Mouse (Mus musculus) fat pad, adult 2 months (tissue): ENCODE measurements around the gene Sec16b.

Source experiments
- DNase-seq: peaks from one replicate; pipeline ENCODE4 v3.0.0-alpha.2; 2011; ENCODE audit warnings: low read depth, low spot score; ENCODE audit errors: extremely low read depth

Gene Sec16b

DNA sequence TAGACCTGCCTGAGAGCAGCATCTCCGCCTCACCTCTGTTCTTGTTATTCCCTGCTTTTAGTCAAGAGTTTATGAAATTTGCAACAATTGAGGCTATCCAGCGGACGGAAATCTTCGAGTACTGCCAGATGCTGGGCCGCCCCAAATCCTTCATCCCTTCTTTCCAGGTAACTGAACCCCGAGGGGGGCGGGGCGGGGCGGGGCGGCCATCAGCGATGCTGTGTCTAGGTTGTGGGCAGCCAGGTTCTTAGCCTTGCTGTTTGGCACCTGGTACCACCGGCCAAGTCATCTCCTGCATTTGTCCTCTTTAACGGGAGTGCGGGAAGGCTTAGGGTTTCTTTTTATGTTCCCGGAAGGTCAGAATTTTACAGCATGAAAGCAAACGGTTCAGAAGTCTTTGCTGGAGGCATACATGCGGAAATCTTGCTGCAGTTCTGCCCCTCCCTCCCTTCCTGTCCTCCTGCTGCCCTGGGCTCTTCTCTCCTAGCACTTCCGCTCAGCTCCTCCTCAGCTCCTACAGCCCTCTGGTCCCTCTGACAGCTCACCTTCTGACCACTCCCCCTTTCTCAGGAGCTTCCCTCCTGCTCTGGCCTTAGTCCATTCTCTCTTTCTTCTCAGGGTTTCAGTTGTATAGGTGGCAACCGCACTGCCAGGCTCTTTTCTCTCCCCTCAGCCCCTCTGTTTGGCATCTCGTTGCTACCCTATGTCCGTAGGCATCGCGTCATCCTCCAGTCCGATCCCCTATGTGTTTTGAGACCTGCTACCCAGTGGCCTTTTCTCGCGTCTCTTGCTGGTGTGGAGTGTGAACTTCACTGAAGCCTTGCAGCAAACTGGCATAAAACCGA lies 48.4 kb downstream of the Sec16b start:
- DNase-seq = no peak

DNA sequence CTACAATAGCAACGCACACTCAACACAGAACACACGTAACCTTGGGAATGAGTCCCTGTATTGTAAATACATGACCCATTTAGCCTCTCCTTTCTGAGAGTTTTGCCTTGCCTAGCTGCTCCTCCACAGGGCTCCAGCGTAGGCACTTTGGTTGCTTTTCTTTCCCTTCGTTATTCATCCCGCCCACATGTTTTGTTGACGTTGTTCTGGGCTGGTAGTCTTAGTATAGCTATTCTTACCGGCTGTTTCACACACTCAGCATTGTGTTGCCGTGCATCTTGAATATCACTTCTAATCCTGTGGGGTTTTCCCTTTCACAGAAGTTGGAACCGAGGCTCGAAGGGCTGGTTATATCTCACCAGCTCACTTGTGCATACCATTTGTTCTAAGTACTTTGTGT lies 49.2 kb downstream of the Sec16b start:
- no peak for DNase-seq

DNA sequence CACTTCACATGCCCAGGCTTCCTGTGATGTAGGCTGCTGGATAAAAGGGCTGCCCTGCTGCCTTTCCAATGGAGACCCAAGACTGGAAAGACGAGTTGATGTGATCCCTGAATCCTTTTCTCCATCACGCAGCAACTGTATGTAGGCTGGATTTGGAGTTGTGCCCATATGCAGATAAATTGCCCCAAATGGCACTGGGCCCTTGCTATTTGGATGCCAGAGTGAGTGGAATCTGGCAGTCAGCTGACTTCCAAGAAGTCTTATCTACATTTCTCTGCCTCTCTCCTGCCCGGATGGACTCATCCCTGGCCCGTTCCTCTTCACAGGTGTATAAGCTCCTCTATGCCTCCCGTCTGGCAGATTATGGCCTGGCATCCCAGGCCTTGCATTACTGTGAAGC lies 49.9 kb downstream of the Sec16b start:
- DNase-seq = no peak

DNA sequence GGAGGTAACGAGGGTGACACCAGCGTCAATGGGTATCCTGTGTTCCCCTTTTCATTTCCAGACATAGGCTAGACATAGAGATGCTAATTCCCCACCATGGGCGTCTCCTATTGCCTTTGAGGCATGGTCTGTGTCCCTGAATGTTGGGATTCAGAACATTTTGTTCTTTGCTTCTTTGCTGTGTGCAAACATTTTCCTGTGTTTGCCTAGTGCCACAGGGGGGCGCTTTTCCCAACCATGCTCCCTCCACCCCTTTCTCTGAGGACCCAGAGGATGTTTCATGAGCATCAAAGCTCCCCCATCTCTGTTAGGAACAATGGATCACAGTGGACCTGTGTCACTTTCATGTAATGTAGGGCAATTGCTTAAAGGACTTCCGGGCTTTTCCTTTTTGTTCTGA lies 51.6 kb downstream of the Sec16b start:
- DNase-seq = no peak

- no peak for DNase-seq
These were observed 53.5 kb downstream of the Sec16b start for GRCm38 (mm10) chr1:157559986-157560385.

GRCm38 (mm10) chr1:157560654-157561386 lies 54.3 kb downstream of the Sec16b start:
- DNase-seq = no peak

- DNase-seq = no peak
These were observed 61.3 kb downstream of the Sec16b start for GRCm38 (mm10) chr1:157567819-157568218.

GRCm38 (mm10) chr1:157569263-157570090 lies 62.9 kb downstream of the Sec16b start:
- no peak for DNase-seq

- no peak for DNase-seq
These were observed 68.8 kb downstream of the Sec16b start for GRCm38 (mm10) chr1:157575316-157575715.

DNA sequence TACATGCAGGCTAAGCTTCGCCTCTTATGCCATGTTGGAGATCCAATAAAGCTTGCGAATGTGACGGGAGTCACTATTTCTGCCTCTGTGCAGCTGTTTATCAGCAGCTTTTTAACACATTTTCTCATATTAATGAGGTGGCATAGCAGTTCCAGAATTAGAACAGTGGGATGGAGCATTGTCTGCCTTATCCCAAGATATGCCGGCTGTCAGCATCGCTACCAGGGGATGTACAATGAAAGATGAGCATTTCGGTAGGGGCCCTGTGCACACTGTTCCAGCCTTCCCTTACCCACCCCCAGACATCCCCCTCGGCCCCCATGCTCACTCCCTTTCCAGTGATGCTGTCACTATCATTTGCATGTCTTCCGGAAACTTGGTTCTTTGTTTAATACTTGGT lies 71.8 kb downstream of the Sec16b start:
- DNase-seq = no peak

DNA sequence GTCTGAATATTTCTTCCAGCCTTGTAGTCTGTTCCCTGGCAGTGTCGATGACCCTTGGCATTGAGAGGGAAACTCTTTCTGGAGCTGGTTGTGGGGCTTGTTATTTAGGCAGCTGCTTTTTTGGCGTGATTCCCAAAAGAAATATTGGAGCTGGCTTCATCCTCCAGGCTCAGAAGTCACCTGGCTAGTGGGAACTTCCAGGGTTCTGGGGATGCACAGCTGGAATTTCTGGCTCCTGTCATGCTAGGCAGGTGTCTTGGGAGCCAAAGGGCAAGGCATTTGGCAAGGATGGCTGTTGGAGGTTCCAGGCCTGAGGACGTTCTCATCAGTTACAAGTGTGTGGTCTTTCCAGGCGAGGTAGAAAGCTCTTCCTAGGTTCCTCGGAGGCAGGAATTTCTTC lies 80.0 kb downstream of the Sec16b start:
- no peak for DNase-seq

DNA sequence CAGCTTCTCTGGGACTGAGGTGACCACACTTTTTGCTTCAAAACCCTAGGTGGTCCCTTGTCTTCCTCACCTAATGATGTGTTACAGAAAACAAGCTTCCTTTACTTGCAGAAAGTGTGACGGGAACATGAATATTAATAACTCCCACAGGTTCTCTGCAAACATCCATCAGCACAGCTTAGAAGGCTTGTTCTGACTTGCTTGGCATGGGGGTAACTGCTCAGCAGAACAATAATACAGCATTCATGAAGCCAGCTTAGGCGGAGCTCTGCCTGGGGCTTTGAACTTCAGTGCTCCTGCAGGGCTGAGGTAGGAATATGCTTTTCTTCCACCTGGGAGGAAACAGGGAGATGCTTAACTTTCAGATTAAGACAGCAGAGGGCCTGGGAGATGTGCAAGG lies 85.5 kb downstream of the Sec16b start:
- DNase-seq = no peak

DNA sequence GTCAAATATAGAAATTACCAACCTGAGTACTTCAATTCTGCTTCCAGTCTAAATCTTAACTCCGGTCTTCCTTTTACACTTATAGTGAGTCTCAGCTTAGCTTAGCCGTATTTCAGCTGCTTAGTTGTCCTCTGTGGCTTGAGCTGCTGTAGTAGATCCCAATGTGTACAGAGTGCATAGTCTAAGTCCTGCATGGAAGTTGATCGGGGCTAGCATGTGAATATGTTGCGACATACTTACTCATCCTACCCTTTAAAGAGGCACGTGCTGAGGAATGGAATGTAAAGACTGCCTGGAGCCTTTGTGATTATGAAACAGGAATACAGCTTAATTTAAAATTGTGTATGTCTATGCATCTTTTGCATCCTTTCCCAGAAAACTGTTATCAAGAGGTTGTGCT lies 88.0 kb downstream of the Sec16b start:
- DNase-seq = peak; percentile 51

DNA sequence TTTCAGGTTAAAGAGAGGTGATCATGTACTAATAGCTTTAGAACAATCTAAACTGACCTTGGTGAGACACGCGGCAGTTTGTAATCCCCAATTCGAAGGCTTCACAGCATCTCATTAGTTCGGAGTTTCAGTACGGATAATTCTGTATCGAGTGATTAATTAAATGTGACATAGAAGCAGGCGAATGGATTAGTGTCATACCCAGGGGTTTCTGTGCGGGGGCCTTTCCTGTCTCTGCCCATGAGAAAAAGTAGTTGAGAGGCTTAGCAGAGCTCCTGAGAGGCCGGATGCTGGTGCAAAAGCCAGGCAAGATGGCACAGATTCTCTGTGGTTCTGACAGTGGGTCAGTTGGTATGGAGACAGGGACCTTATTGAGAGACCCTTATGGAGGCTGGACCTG lies 88.6 kb downstream of the Sec16b start:
- no peak for DNase-seq

- DNase-seq = no peak
These were observed 98.0 kb downstream of the Sec16b start for GRCm38 (mm10) chr1:157604513-157604912.
